Mouse (Mus musculus): Measurements from ENCODE around the gene Glb1.

DNA sequence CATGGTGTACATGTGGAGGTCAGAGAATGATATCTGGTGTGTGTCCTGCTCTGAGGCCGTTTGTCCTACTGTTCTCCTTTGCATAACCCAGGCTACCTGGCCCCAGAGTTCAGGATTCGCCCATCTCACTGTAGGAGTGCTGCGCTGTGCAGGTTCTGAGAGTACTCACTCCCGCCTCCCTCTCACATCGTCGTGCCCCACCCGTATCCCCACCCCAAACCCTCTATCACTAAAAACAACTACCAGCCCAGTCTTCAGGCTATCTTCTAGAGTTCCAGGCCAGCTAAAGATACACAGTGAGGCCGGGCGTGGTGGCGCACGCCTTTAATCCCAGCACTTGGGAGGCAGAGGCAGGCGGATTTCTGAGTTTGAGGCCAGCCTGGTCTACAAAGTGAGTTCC lies 1.2 kb upstream of the Glb1 start:
- TF ChIP-seq CTCF (IDR thresholded peaks at IDR 0.05; ENCODE audit: borderline replicate concordance, insufficient read depth, low read depth, low read length), result no peak
- no peak for TF ChIP-seq POLR2A (IDR thresholded peaks at IDR 0.05; ENCODE audit: borderline replicate concordance, insufficient read depth, low read length)
